32 mouse cellular contexts compared by ENCODE assay signal in genomic region chr14:20612820-20613219, GRCm38 (mm10). TPM values are rescaled to one million over a fixed set of nuclear protein-coding genes. Genes with fewer than 3 reads are reported as not detected.
"Had no signal": no experiment of that assay in that cellular context is flagged by ENCODE, and none has a peak within 500 bp of the region (broad histone marks: within the 10 kb centered on the region; RNA-seq: fewer than 3 reads in every experiment).

No protein-coding gene starts in this region.

- H3K9me3 ChIP-seq: embryonic facial prominence, embryonic 10.5 days; embryonic facial prominence, embryonic 12.5 days; embryonic facial prominence, embryonic 13.5 days; embryonic facial prominence, embryonic 15.5 days; forebrain, embryonic 10.5 days; forebrain, embryonic 12.5 days; forebrain, embryonic 13.5 days; forebrain, embryonic 15.5 days; heart, embryonic 10.5 days had no signal

- DNase-seq: cerebellum, adult 8-10 months; cerebellum, adult 9-10 months; cerebellum, adult 9-11 months; cerebellum, postnatal 10 days; cerebellum, postnatal 14 days; cerebellum, postnatal 25 days; cerebellum, postnatal 36 days; embryo, embryonic 11 days; forebrain, postnatal 0 days; gastrocnemius, adult 2 months; gastrocnemius, postnatal 10 days; gastrocnemius, postnatal 14 days; gastrocnemius, postnatal 25 days; gastrocnemius, postnatal 36 days; heart, adult 18-20 months; heart, adult 2 months had no signal

- H3K27me3 ChIP-seq: embryonic facial prominence, embryonic 12.5 days; embryonic facial prominence, embryonic 13.5 days; embryonic facial prominence, embryonic 15.5 days; forebrain, embryonic 12.5 days; forebrain, embryonic 13.5 days; forebrain, embryonic 15.5 days had no signal

- H3K27ac ChIP-seq: embryonic facial prominence, embryonic 10.5 days; embryonic facial prominence, embryonic 12.5 days; embryonic facial prominence, embryonic 13.5 days; embryonic facial prominence, embryonic 15.5 days; forebrain, embryonic 10.5 days; forebrain, embryonic 12.5 days; forebrain, embryonic 13.5 days; forebrain, embryonic 15.5 days; gastrocnemius, adult 2 months; heart, adult 2 months; heart, embryonic 10.5 days had no signal

- H3K4me3 ChIP-seq: embryonic facial prominence, embryonic 10.5 days; embryonic facial prominence, embryonic 12.5 days; embryonic facial prominence, embryonic 13.5 days; embryonic facial prominence, embryonic 15.5 days; erythroblast, embryonic 14.5 days; forebrain, embryonic 10.5 days; forebrain, embryonic 12.5 days; forebrain, embryonic 13.5 days; forebrain, embryonic 15.5 days; gastrocnemius, adult 2 months; heart, adult 2 months; heart, embryonic 10.5 days had no signal

- H3K36me3 ChIP-seq: embryonic facial prominence, embryonic 12.5 days; embryonic facial prominence, embryonic 13.5 days; embryonic facial prominence, embryonic 15.5 days; forebrain, embryonic 10.5 days; forebrain, embryonic 12.5 days; forebrain, embryonic 15.5 days; heart, embryonic 10.5 days had no signal

- H3K4me1 ChIP-seq: embryonic facial prominence, embryonic 10.5 days; embryonic facial prominence, embryonic 12.5 days; embryonic facial prominence, embryonic 13.5 days had no signal

RNA-seq across cellular contexts. Expression of gene Myoz1, which starts 43.5 kb away (rescaled TPM):
- total RNA-seq: common myeloid progenitor, adult 5-6 weeks; granulocyte monocyte progenitor cell, adult 5-6 weeks had no signal
- polyA plus RNA-seq: cortical plate, adult 2 months; erythroblast, embryonic 14.5 days; forebrain, embryonic 11.5 days; forebrain, embryonic 12.5 days; forebrain, embryonic 13.5 days; forebrain, embryonic 14.5 days; forebrain, embryonic 15.5 days; forebrain, embryonic 16.5 days had no signal

RNA-seq across cellular contexts. Expression of gene Synpo2l, which starts 55.3 kb away (rescaled TPM):
- polyA plus RNA-seq: erythroblast, embryonic 14.5 days had no signal
